Mouse (Mus musculus): ENCODE measurements at regions not wholly inside any gene's neighbourhood (a gene's known extent, or its start where the extent isn't known, plus 50 kb on each side); places are given as distances from the start of the nearest gene placed in this dataset.

- ATAC-seq, result no peak
Measured at GRCm38 (mm10) chr13:111373801-111374200, 116.1 kb downstream of the Gpbp1 start.

More at GRCm38 (mm10) chr13:111373801-111374200, 116.1 kb downstream of the Gpbp1 start:
- Histone ChIP-seq H3K9me3 (ENCODE audit: control insufficient read depth, low read length) (no peaks in the 10 kb centered on the region), H3K27ac (ENCODE audit: low read length) (no peak overlapping the region), H3K27me3 (replicated peaks; ENCODE audit: control insufficient read depth, insufficient read depth, low read length) (no peaks in the 10 kb centered on the region), H3K4me2 (ENCODE audit: low read depth, low read length) (no peak overlapping the region), H3K9ac (ENCODE audit: low read depth, low read length) (no peak overlapping the region), H3K4me3 (ENCODE audit: low read length) (no peak overlapping the region), H3K36me3 (ENCODE audit: control insufficient read depth, insufficient read depth, low read length) (no peaks in the 10 kb centered on the region), H3K4me1 (ENCODE audit: control insufficient read depth, insufficient read depth, low read length) (no peaks in the 10 kb centered on the region)
- 76% methylated on average over 1 of the region's 1 CpGs for WGBS

Measured in intestine, embryonic 16.5 days (tissue).